Mouse (Mus musculus) lung, adult 2 months (tissue): ENCODE results near the gene Slc25a21.

Source experiments
- CTCF ChIP-seq: fragments of 200-500 bp; IDR thresholded peaks from 2 replicates; pipeline ENCODE4 v1.5.1; 2011; ENCODE audit warnings: mild to moderate bottlenecking, low read length, control low read depth; ENCODE audit not compliant: insufficient read depth
- POLR2A ChIP-seq: fragments of 200-500 bp; IDR thresholded peaks from 2 replicates; pipeline ENCODE4 v1.6.1; 2011; ENCODE audit warnings: low read depth, mild to moderate bottlenecking, control low read depth, low read length, borderline replicate concordance; ENCODE audit errors: extremely low read depth

- no peak for TF ChIP-seq CTCF
- no peak for TF ChIP-seq POLR2A
Observed at GRCm38 (mm10) chr12:56767474-56767873, 429.8 kb downstream of the Slc25a21 start.
